In the genomic region with DNA sequence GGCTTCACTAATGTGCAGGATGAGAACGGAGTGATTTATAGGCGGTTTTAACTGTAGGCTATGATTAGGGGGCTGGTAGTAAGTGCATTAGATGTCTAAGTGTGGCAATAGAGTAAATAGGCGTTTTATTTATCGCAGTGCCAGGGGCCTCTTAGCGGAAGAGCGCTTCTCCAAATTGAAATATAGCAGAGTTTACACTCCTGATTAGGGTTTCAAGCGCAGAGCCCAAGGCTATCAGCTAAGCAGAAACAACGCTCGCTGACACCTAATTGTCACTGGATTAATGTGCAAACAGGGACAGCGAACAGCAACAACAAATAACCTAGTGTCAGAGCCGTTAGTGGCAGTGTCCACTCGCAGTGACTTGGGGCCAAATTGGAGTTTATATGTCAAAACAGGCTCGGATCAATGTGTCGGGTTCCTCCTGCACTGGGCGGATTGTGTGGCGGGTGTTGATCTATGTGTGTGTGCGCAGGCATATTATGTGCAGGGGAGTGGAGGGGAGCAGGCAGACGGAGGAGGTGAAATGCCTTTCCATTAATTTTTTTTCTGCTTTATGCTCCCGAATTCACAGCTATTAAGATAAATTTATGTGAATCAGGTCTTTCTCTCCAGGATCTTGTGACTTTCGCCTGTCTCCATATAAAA, we compare ENCODE assay signal across 9 mouse cellular contexts.
DNase-seq lines count a peak whose midpoint lies in the region; ATAC-seq lines count a peak whose summit lies in the region.
"Had no signal": no experiment of that assay in that cellular context is flagged by ENCODE, and none has a peak within 500 bp of the region (broad histone marks: within the 10 kb centered on the region; RNA-seq: fewer than 3 reads in every experiment).

No protein-coding gene starts in this region.

- H3K9ac ChIP-seq in embryonic facial prominence, embryonic 14.5 days (ENCODE audit: low read depth, low read length): no peak overlapping the region
- no peak overlapping the region for H3K9ac ChIP-seq in intestine, embryonic 15.5 days
- no peak overlapping the region for H3K9ac ChIP-seq in neural tube, embryonic 14.5 days (replicated peaks; ENCODE audit: low read depth, low read length)

- H3K27ac ChIP-seq in embryonic facial prominence, embryonic 14.5 days (replicated peaks; ENCODE audit: low read depth, low read length): no peak overlapping the region
- H3K27ac ChIP-seq in intestine, embryonic 15.5 days: no peak overlapping the region
- peak overlapping the region; percentile 52; the same call in 1 of the 2 replicates for H3K27ac ChIP-seq in neural tube, embryonic 14.5 days (ENCODE audit: low read depth, low read length)

- peaks cover 53% of the 10 kb centered on the region for H3K27me3 ChIP-seq in embryonic facial prominence, embryonic 14.5 days (replicated peaks; ENCODE audit: control insufficient read depth, insufficient read depth, low read length)
- H3K27me3 ChIP-seq in intestine, embryonic 15.5 days (replicated peaks): peaks cover 52% of the 10 kb centered on the region
- peaks cover 63% of the 10 kb centered on the region for H3K27me3 ChIP-seq in neural tube, embryonic 14.5 days (ENCODE audit: control insufficient read depth, insufficient read depth, low read length)

- H3K4me3 ChIP-seq in embryonic facial prominence, embryonic 14.5 days (ENCODE audit: low read depth, low read length): peak overlapping the region; percentile 38
- peak overlapping the region; percentile 26; the same call in 1 of the 2 replicates for H3K4me3 ChIP-seq in intestine, embryonic 15.5 days (replicated peaks)
- H3K4me3 ChIP-seq in neural tube, embryonic 14.5 days (ENCODE audit: low read depth, low read length): peak overlapping the region; percentile 15; the same call in 1 of the 2 replicates

- H3K4me2 ChIP-seq in embryonic facial prominence, embryonic 14.5 days (ENCODE audit: low read depth, low read length): peak overlapping the region; percentile 60
- peak overlapping the region; percentile 56 for H3K4me2 ChIP-seq in intestine, embryonic 15.5 days (replicated peaks)
- peak overlapping the region; percentile 43 for H3K4me2 ChIP-seq in neural tube, embryonic 14.5 days (ENCODE audit: low read depth, low read length)

- intact Hi-C loops in gastrocnemius, postnatal 36 days (cut with DNase I): no loop called here

- 10% methylated on average over 20 of the region's 20 CpGs for WGBS in embryonic facial prominence, embryonic 14.5 days
- 8% methylated on average over 20 of the region's 20 CpGs for WGBS in intestine, embryonic 15.5 days
- WGBS in neural tube, embryonic 14.5 days: 6% methylated on average over 20 of the region's 20 CpGs

- H3K9me3 ChIP-seq in embryonic facial prominence, embryonic 14.5 days (ENCODE audit: control insufficient read depth, low read length): no peaks in the 10 kb centered on the region
- no peaks in the 10 kb centered on the region for H3K9me3 ChIP-seq in intestine, embryonic 15.5 days
- H3K9me3 ChIP-seq in neural tube, embryonic 14.5 days (ENCODE audit: control insufficient read depth, low read length): no peaks in the 10 kb centered on the region

- H3K36me3 ChIP-seq in embryonic facial prominence, embryonic 14.5 days (ENCODE audit: control insufficient read depth, insufficient read depth, low read length): no peaks in the 10 kb centered on the region
- H3K36me3 ChIP-seq in intestine, embryonic 15.5 days: no peaks in the 10 kb centered on the region
- no peaks in the 10 kb centered on the region for H3K36me3 ChIP-seq in neural tube, embryonic 14.5 days (ENCODE audit: control insufficient read depth, insufficient read depth, low read length)

- ATAC-seq in embryonic facial prominence, embryonic 14.5 days (ENCODE audit: low read depth): no peak
- ATAC-seq in intestine, embryonic 15.5 days: no peak
- peak; percentile 72 for ATAC-seq in neural tube, embryonic 14.5 days (ENCODE audit: low read depth)
- ATAC-seq: Patski had no signal

- DNase-seq in layer of hippocampus, postnatal 10 days (ENCODE audit: low spot score in 2 of 2): peak; percentile 22 to 29
- DNase-seq in layer of hippocampus, adult 9-11 months: no peak
- peak; percentile 19 for DNase-seq in embryonic facial prominence, embryonic 14.5 days (ENCODE audit: low spot score)
- no peak for DNase-seq in gastrocnemius, postnatal 36 days
- DNase-seq in spleen, postnatal 10 days (ENCODE audit: low spot score in 2 of 2): no peak
- DNase-seq in kidney, adult 11 months: no peak

- no peaks in the 10 kb centered on the region for H3K4me1 ChIP-seq in embryonic facial prominence, embryonic 14.5 days (ENCODE audit: control insufficient read depth, insufficient read depth, low read length)
- peaks cover 6% of the 10 kb centered on the region for H3K4me1 ChIP-seq in intestine, embryonic 15.5 days (replicated peaks)
- no peaks in the 10 kb centered on the region; the same call in 1 of the 2 replicates for H3K4me1 ChIP-seq in neural tube, embryonic 14.5 days (ENCODE audit: control insufficient read depth, insufficient read depth, low read length)

Comparison
In these comparisons a context has a peak if more than half of its experiments do, and no peak if none do; other contexts are left out.
1. DNase-seq: peak in layer of hippocampus, postnatal 10 days (2 of 2) and embryonic facial prominence, embryonic 14.5 days (single experiment); none in layer of hippocampus, adult 9-11 months (single experiment), gastrocnemius, postnatal 36 days (0 of 2), spleen, postnatal 10 days (0 of 2) and kidney, adult 11 months (single experiment).
2. Peak in every context shown above with its lines, with median percentiles within 50 percentile points of each other: H3K4me2 ChIP-seq and H3K4me3 ChIP-seq.